Mouse (Mus musculus) cerebellum, adult 2 months (tissue): Measurements from ENCODE around the gene Ephb6.

Experiments used
- CTCF ChIP-seq: fragments of 200-500 bp; IDR thresholded peaks from 2 replicates; pipeline ENCODE4 v1.5.1; 2011; ENCODE audit warnings: low read depth, mild to moderate bottlenecking, control low read depth, low read length, moderate library complexity, borderline replicate concordance; ENCODE audit not compliant: insufficient read depth
- POLR2A ChIP-seq: fragments of 200-500 bp; IDR thresholded peaks from 2 replicates; pipeline ENCODE4 v1.6.1; 2011; ENCODE audit warnings: low read length, control low read depth, borderline replicate concordance; ENCODE audit not compliant: insufficient read depth

DNA sequence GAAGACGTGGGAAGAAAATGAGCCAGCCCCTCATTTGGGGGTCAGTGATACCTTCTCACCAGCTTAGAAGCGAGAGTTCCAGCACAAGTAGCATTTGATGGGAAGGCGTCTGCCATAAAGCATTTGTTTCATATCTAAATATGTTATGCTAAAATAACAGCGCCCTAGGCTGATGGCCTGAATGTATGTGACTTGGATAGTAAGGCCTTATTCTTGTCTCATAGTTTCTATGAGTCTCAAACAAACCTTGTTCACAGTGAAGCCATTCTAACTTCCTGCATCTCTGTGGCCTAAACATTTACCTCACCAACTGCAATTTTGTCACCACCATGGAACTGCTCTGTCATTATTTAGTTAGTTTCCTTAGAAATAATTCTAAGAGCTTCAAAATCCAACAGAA is 42.7 kb upstream of the Ephb6 start:
- TF ChIP-seq CTCF (no peak), POLR2A (no peak)
